Mouse (Mus musculus) gonadal fat pad, adult 2 months (tissue): ENCODE measurements around the gene Gnb5. TPM values are rescaled to one million over a fixed set of nuclear protein-coding genes. Genes with fewer than 3 reads are reported as not detected.
"Not testable (repeated sequence)": the region's sequence is repeated elsewhere in the genome, so short reads cannot be mapped to it uniquely, and the experiment has no call there.

Experiments
- DNase-seq: peaks from one replicate; pipeline ENCODE4 v3.0.0-alpha.2; 2012; ENCODE audit warnings: low read depth
- polyA plus RNA-seq: library from polyadenylated mRNA; depleted of rRNA; stranded (reverse); fragments of >200 nt; gene quantifications from 2 replicates; pipeline ENCODE4 v1.2.3, GENCODE M21; 2012; rRNA removed

Gnb5 gene
- polyA plus RNA-seq, 1 experiment = 43.6 TPM

DNA sequence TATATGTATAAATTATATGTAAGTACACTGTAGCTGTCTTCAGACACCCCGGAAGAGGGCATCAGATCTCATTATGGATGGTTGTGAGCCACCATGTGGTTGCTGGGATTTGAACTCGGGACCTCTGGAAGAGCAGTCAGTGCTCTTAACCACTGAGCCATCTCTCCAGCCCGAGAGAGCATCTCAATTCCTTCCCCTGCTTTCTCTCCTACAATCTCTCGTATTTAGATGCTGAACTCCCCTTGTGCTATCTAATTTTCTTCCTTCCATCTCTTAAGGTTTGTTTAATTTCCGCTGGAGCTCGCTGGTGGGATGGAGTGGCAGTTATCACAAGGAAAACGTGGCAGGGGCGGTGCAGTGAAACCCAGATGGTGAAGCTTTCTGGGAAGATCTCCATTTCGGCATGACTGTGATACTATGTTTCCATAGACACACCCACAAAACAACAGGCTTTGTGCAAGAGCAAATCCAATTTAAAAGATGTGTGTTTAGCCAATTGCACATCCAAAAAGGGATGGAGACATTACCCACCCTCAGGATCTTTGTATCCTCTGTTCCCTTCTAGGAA lies 51.1 kb downstream of the Gnb5 start:
- DNase-seq = no peak

DNA sequence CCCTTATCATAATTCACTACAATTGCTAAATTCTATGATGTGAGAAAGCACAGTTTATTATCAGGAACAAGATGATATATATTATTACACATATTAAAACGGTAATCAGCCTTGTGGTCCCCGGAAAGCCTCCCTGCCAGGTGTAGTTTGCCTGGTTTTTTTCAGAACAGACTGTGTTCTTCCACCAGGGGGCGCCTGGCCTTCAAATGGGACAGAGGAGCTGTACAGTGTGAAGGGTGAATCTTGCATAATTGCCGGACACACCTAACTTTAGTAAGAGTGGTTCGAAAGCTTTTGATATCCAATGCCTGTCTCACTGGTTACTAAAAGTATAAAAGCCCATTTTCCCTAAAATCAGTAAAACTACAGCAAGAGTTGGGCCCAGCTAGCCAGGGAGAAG lies 55.6 kb downstream of the Gnb5 start:
- DNase-seq = no peak

DNA sequence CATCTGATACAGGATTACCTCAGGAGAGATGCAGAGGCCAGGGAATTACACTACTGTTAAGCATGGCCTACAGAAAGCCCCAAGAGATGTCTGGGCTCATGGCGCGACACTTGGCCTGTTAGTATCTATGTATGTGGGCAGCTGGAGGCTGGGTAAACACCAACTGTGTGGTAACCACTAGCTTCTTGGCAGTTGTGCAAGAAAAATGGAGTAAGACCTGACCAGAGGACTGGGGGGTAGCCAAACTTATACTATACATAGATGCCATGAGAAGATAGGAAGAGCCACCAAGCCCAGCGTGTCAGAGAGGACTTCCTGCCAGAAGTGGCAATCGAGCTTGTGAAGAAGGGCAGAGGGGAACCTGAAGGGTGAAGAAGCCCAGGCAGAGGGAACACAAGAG lies 56.1 kb downstream of the Gnb5 start:
- DNase-seq = peak; percentile 92

DNA sequence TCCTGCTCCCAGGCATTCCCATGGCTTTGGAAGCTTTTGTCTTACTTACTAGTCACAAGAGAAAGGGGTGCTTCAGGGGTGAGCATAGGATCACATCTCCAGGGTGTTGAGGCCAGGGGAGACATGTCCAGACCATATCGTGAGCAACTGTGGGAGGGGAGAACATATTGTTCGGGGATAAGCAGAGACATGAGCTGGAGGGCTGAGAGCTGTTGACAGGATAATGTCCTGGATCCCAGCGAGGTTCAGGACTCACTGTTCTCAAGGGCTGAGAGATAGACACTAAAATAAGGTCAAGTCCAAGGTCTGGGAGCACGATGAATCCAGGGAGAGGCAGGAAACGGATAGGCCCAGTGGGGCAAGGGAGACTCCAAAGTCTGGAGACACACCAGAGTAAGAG lies 56.9 kb downstream of the Gnb5 start:
- no peak for DNase-seq

DNA sequence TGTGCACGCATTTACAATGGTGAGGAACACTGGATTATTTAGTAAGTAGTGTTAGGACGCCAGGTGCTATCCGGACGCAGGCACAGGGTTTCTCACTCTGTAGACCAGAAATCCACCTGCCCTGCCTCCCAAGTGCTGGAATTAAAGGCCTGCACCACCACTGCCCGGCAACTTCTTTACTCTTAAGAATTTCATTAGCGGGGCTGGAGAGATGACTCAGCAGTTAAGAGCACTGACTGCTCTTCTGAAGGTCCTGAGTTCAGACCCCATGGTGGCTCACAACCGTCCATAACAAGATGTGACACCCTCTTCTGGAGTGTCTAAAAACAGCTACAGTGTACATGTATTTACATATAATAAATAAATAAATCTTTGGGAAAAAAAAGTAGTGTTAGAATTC lies 57.6 kb downstream of the Gnb5 start:
- DNase-seq = not testable (repeated sequence)

DNA sequence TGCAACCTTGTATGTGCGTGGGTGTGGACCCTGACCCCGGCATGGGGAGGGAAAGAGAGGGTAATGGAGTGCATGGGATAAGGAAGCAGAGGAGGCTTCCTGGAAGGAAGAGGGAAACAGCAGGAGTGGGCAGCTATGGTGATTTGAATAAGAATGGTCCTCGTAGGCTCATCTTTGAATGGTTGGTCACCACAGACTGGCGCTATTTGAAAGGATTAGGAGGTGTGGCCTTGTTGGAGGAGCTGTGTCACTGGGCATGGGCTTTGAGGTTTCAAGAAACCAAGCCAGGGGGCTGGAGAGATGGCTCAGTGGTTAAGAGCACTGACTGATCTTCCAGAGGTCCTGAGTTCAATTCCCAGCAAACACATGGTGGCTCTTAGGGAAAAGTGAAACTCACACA lies 59.1 kb downstream of the Gnb5 start:
- no peak for DNase-seq

DNA sequence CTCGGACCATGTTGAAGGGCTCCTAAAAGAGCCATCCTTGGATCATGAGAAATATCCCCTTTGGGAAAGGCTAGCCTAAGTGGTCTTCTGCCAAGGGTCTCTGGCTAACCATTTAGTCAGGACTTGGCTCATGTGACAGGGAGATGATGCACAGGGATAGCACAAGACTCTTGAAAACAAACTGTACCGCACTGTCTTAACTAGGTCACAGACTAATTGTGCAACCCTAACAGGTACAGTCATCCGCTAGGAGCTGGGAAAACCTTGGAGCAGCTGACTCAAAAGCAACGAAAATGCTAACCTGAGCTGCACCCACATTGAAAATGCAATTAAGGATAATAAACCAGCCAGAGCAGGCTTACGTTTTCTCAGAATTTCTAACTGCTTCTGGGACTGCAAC lies 60.1 kb downstream of the Gnb5 start:
- DNase-seq = no peak

DNA sequence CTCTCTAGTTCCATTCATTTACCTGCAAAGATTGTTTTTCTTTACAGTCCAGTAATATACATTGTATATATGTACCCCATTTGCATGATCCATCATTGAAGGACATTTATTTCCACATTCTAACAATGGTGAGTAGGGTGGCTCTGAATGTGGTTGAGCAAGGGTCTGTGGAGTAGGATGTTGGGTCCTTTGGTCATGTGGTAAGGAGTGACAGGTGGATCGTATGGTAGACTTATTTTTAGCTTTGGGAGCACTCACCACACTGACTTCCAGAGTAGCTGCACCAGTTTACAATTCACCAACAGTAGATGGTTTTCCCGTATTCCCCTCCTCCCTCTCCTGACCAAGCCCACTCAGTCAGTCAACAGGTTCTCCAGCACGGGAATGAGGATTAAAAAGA lies 62.7 kb downstream of the Gnb5 start:
- no peak for DNase-seq

DNA sequence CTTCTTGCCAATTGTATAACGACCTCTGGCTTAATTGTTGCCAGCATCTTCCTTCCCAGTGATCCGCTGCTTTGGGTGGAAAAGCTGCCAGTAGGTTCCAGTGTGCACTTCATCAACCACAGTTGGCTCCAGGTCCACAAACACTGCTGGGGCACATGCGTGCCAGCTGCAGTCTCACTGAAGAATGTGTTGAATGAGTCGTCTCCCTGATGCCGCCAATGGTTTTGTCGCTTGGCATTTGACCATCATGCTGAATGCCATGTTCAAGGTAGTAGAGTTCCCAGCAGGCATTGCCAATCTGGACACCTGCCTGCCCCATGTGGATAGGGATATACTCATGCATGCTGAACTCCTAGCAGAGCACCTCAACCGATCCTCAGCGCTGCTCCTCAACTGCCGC lies 69.5 kb downstream of the Gnb5 start:
- no peak for DNase-seq

DNA sequence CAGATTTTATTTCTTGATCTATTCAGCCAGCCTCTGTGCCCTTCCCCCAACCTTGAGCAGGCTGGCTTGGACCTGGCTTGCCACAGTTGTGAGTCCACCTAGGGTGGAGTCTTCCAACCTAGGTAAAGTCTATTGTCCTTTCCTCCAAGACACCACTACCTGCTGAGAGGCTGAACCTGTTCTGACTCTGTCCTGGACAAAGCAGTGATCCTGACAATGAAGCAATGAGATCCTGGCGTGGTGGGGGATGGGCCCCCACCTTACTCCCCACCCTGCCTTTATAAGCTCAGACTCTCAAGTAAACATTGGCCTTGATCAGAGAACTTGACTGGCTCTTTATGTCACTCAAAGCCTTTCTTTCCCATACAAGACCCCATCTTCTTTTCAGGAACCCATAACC lies 70.3 kb downstream of the Gnb5 start:
- DNase-seq = no peak

DNA sequence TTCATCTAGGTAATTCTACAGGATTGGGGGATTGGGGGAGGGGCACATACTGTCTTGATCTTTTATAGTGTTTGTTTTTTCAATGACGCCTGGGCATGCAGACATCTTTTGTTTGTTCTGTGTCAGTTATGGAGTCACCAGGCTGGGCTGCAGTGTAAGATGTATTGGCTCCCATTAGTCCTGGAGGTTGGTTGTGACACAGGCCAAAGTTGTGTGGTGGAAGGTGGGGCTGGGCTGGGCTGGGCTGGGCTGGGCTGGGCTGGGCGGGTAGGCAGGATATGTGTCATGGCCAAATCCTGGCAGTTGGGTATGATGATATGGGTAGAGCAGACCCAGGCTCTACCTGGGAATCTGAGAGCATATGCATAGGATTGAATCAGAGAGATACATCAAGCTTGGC lies 72.7 kb downstream of the Gnb5 start:
- no peak for DNase-seq

DNA sequence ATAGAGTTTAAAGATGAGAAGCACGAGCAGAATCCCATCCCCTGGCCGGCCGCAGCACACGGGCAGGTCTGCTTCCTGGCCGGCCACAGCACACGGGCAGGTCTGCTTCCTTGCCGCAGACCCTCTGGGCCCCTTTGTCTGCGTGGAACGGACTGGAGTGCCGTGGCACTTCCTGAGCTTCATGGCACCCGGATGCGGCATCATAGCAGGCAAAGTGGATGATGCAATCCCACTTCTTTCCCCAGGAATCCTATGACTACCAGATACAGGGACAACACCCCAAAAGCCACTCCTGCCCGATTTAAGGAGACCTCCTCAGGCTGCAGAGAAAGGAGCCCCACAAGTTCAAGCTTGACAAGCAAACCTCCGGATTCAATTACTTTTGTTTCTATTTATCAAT lies 76.7 kb downstream of the Gnb5 start:
- DNase-seq = no peak

DNA sequence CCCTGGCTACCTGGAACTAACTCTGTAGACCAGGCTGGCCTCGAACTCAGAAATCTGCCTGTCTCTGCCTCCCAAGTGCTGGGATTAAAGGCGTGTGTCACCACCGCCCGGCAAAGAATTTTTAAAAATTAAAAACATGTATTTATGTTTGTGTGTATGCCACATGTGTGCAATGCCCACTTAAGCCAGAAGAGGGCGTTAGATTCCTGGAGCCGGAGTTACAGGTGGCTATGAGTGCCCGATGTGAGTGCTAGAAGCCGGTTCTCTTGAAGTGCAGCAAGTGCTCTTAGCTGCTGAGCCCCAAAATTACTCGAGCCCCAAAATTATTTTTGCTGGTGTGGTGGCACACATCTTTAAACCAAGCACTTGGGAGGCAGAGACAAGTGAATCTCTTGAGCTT lies 77.7 kb downstream of the Gnb5 start:
- DNase-seq = no peak

DNA sequence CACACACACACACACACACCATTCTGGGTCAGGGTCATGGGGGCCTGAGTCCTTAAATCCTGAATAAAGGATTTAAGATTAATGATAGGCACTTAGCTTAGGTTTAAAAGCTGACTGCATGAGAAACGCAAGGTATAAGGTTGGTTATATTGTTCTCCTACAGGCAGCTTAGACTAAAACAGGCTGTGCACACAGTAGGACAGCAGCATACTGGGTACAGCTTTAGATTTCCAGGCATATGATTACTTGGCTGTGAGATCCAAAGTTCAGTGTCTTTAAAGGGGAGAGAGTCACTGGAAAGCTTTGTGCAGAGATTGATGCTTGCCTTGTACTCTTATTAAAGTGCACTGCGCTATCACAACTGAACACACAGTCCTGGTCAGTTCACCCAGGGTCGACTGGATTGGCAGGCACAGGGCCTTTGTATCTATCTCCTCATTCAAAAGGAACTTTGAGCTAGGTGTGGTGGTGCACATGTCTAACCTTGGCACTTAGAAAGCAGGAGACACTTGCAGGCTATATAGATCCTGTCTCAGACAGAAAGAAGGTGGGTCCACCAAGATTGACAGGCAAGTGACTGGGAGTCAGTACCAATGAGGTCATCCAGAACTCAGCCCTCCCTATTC lies 78.4 kb downstream of the Gnb5 start:
- DNase-seq = no peak

DNA sequence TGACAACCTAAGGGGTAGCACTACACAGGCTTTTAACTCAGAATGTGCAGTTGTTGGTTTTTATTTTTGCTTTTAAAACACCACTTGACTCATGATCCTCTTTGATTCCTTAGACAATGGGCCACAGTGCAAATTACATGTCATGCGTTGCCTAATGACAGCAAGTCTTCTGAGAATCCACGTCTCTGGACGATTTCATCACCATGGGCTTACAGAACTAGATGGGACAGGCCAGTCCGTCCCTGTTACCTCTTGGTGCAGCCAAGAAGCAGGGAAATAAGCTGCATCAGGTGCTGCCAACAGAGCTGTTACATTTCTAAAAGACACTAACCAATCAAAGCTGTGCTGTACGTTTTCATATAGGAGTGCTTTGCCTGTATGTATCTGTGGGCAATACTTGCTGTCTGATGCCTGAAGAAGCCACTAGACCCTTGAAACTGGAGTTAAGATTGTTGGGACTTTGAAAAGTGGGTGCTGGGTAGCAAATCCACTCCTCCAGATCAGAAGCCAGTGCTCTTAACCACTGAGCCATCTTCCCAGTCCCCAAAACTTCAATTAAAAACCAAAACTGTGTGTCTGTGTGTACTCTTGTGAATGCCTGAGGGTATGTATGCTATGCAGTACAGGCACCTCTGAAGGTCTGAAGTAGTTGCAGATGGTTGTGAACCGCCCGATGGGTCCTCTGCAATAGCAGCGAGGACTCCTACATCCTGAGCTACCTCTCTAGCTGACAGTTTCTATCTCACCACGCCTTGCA lies 79.3 kb downstream of the Gnb5 start:
- DNase-seq = peak; percentile 96

DNA sequence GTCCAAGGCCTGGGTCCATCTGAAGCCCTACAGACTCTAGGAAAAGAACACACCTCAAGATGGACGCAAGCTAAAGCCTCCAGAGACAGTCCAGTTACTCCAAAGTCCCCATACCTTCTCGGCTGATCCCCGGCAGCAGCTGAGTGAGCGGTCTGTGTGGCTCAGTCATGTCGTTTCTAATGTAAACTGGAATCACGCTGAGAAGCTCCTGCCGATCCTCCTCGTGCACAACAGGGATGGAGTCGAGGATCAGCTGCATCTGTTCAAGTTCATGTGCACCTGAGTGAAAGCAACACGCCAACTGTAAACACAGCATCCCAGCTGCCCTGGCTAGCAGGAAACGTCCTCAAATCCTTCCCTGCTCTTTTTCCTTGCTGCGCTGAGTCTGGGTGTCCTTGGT lies 87.2 kb downstream of the Gnb5 start:
- no peak for DNase-seq

Other genes with a start within 250 kb of the Gnb5 start
- gene Myo5a, start 235.3 kb upstream of the Gnb5 start, polyA plus RNA-seq = 9.0 and 9.8 TPM in 2 replicates
- 2.2 and 2.3 TPM in 2 replicates for gene Myo5c, start 74.3 kb upstream of the Gnb5 start, polyA plus RNA-seq
- gene Bcl2l10, start 41.5 kb downstream of the Gnb5 start, polyA plus RNA-seq = 0.29 and 1.0 TPM in 2 replicates
- gene Mapk6, start 103.7 kb downstream of the Gnb5 start, polyA plus RNA-seq = 36.2 and 36.9 TPM in 2 replicates
- gene Leo1, start 135.2 kb downstream of the Gnb5 start, polyA plus RNA-seq = 4.0 and 5.7 TPM in 2 replicates